Mouse (Mus musculus): Measurements from ENCODE around the gene Npcd.

GRCm38 (mm10) chr15:79768302-79768701 is 65.7 kb downstream of the Npcd start:
- no peak for TF ChIP-seq CTCF (IDR thresholded peaks at IDR 0.05; ENCODE audit: low read depth, low read length)
- no peak for TF ChIP-seq POLR2A (IDR thresholded peaks at IDR 0.05; ENCODE audit: borderline replicate concordance, low read depth, low read length)
